Mouse (Mus musculus) cerebellum, adult 2 months (tissue): ENCODE measurements around the gene Csf2ra. TPM values are rescaled to one million over a fixed set of nuclear protein-coding genes. Genes with fewer than 3 reads are reported as not detected.
"Not testable (repeated sequence)": the region's sequence is repeated elsewhere in the genome, so short reads cannot be mapped to it uniquely, and the experiment has no call there.

ENCODE experiments used
- DNase-seq, 2 experiments: peaks; one replicate each; pipeline ENCODE4 v3.0.0; 2021
- H3K27ac ChIP-seq: fragments of 200-500 bp; 2 replicates; pipeline ENCODE4 v1.5.1; 2012; ENCODE audit warnings: low read length, control low read depth, inconsistent platforms; ENCODE audit not compliant: insufficient read depth
- H3K27me3 ChIP-seq: fragments of 200-500 bp; 2 replicates; pipeline ENCODE4 v1.6.1; 2012; ENCODE audit warnings: inconsistent platforms, mild to moderate bottlenecking, low read length, moderate library complexity; ENCODE audit not compliant: control insufficient read depth, insufficient read depth
- H3K4me1 ChIP-seq: fragments of 200-500 bp; 2 replicates; pipeline ENCODE4 v1.6.1; 2011; ENCODE audit warnings: low read length; ENCODE audit not compliant: control insufficient read depth, insufficient read depth
- H3K4me3 ChIP-seq: fragments of 200-500 bp; replicated peaks from 2 replicates; pipeline ENCODE3; 2011; ENCODE audit warnings: mild to moderate bottlenecking, low read depth, low read length, control low read depth; ENCODE audit not compliant: insufficient read depth
- CTCF ChIP-seq: fragments of 200-500 bp; IDR thresholded peaks from 2 replicates; pipeline ENCODE4 v1.5.1; 2011; ENCODE audit warnings: low read depth, mild to moderate bottlenecking, control low read depth, low read length, moderate library complexity, borderline replicate concordance; ENCODE audit not compliant: insufficient read depth
- POLR2A ChIP-seq: fragments of 200-500 bp; IDR thresholded peaks from 2 replicates; pipeline ENCODE4 v1.6.1; 2011; ENCODE audit warnings: low read length, control low read depth, borderline replicate concordance; ENCODE audit not compliant: insufficient read depth
- WGBS: fragments of 180-500 bp; shearing (Covaris S2); methylation state at CpG from one replicate; pipeline ENCODE4 v1.1.7; 2018; 5-methylcytosine and 5-hydroxymethylcytosine counted together
- polyA plus RNA-seq: library from polyadenylated mRNA; depleted of rRNA; stranded (reverse); fragments of >200 nt; gene quantifications from 2 replicates; pipeline ENCODE4 v1.2.3, GENCODE M21; 2012

Csf2ra gene
- polyA plus RNA-seq, 1 experiment = 94.3 TPM

GRCm38 (mm10) chr19:61264227-61264626 is 36.0 kb upstream of the Csf2ra start:
- Histone ChIP-seq H3K27ac (no peak overlapping the region), H3K27me3 (no peaks in the 10 kb centered on the region), H3K4me3 (no peak overlapping the region), H3K4me1 (no peaks in the 10 kb centered on the region)
- TF ChIP-seq POLR2A = no peak
- 79% methylated on average over 1 of the region's 1 CpGs for WGBS
- no peak for DNase-seq

GRCm38 (mm10) chr19:61261241-61261640 is 33.0 kb upstream of the Csf2ra start:
- Histone ChIP-seq H3K4me3 (no peak overlapping the region), H3K27ac (no peak overlapping the region), H3K27me3 (no peaks in the 10 kb centered on the region), H3K4me1 (no peaks in the 10 kb centered on the region)
- TF ChIP-seq CTCF = no peak
- TF ChIP-seq POLR2A = no peak
- DNase-seq = no peak
- WGBS = 76% methylated on average over 1 of the region's 1 CpGs

GRCm38 (mm10) chr19:61257733-61258132 is 29.5 kb upstream of the Csf2ra start:
- Histone ChIP-seq H3K27ac (no peak overlapping the region), H3K27me3 (no peaks in the 10 kb centered on the region), H3K4me3 (no peak overlapping the region), H3K4me1 (no peaks in the 10 kb centered on the region)
- WGBS = 91% methylated on average over 18 of the region's 18 CpGs
- TF ChIP-seq CTCF (no peak), POLR2A (no peak)
- no peak for DNase-seq

GRCm38 (mm10) chr19:61256166-61256887 is 28.1 kb upstream of the Csf2ra start:
- DNase-seq = no peak
- no peak overlapping the region for H3K27ac ChIP-seq
- H3K4me1 ChIP-seq = no peaks in the 10 kb centered on the region
- H3K4me3 ChIP-seq = no peak overlapping the region
- H3K27me3 ChIP-seq = no peaks in the 10 kb centered on the region
- TF ChIP-seq CTCF = no peak
- no peak for TF ChIP-seq POLR2A
- 86% methylated on average over 7 of the region's 7 CpGs for WGBS

GRCm38 (mm10) chr19:61247334-61247733 is 19.1 kb upstream of the Csf2ra start:
- 90% methylated on average over 4 of the region's 4 CpGs for WGBS
- not testable (repeated sequence) for H3K4me3 ChIP-seq, DNase-seq, H3K27ac ChIP-seq, H3K4me1 ChIP-seq, H3K27me3 ChIP-seq

- no peak for TF ChIP-seq POLR2A
- H3K27ac ChIP-seq = no peak overlapping the region
- no peak for DNase-seq
- 76% methylated on average over 5 of the region's 5 CpGs for WGBS
- no peaks in the 10 kb centered on the region; the same call in 1 of the 2 replicates for H3K27me3 ChIP-seq
- no peak overlapping the region for H3K4me3 ChIP-seq
- H3K4me1 ChIP-seq = no peaks in the 10 kb centered on the region
Measured at GRCm38 (mm10) chr19:61244721-61245436, 16.6 kb upstream of the Csf2ra start.

- no peak overlapping the region for H3K4me3 ChIP-seq
- H3K27ac ChIP-seq = no peak overlapping the region
- no peaks in the 10 kb centered on the region for H3K4me1 ChIP-seq
- DNase-seq = no peak
- no peaks in the 10 kb centered on the region for H3K27me3 ChIP-seq
- no peak for TF ChIP-seq CTCF
- 84% methylated on average over 2 of the region's 2 CpGs for WGBS
Measured at GRCm38 (mm10) chr19:61237967-61238366, 9.7 kb upstream of the Csf2ra start.

GRCm38 (mm10) chr19:61234532-61234931 is 6.3 kb upstream of the Csf2ra start:
- no peak for TF ChIP-seq CTCF
- TF ChIP-seq POLR2A = no peak
- Histone ChIP-seq H3K4me3 (no peak overlapping the region), H3K4me1 (no peaks in the 10 kb centered on the region), H3K27ac (no peak overlapping the region), H3K27me3 (no peaks in the 10 kb centered on the region)
- WGBS = 50% methylated on average over 5 of the region's 5 CpGs
- DNase-seq = no peak
